33 mouse cellular contexts compared by ENCODE assay signal in the genomic region with DNA sequence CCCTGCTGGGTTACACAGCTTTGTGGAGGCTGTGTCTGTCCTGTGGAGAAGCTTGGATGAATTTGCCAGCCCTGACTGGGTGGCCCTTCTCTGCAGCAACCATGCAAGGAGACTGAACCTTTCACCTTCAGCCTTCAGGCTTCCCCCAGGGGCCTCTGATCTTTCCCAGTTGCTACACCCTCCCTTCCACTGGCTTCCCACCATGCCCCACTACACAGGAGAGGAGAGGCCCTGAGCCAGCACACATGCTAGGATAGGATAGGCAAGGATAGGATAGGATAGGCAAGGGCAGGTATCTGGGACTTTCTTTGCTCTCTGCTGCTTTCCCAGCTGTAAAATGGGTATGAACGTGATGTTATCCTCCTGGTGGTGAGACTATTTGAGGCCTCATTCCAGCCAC.
"Had no signal": no experiment of that assay in that cellular context is flagged by ENCODE, and none has a peak within 500 bp of the region (broad histone marks: within the 10 kb centered on the region; RNA-seq: fewer than 3 reads in every experiment).

No protein-coding gene starts in this region.

- ATAC-seq: liver, embryonic 12.5 days; liver, postnatal 0 days; lung, postnatal 0 days; midbrain, embryonic 13.5 days; midbrain, embryonic 15.5 days; midbrain, embryonic 16.5 days had no signal

- DNase-seq: left cerebral cortex, postnatal 4 days; liver; liver, embryonic 13.5 days; liver, postnatal 0 days; lung, adult 18-20 months; lung, adult 2 months; lung, embryonic 14.5 days; lung, postnatal 10 days; lung, postnatal 14 days; lung, postnatal 36 days; lung, postnatal 4 days; midbrain, embryonic 14.5 days had no signal

- H3K4me3 ChIP-seq: limb, embryonic 10.5 days; limb, embryonic 12.5 days; limb, embryonic 13.5 days; limb, embryonic 15.5 days; liver, embryonic 12.5 days; liver, embryonic 13.5 days; liver, embryonic 15.5 days; lung, embryonic 15.5 days; megakaryocyte, embryonic 14.5 days; midbrain, embryonic 10.5 days; midbrain, embryonic 12.5 days; midbrain, embryonic 13.5 days; midbrain, embryonic 15.5 days; myocyte; neural tube, embryonic 12.5 days; neural tube, embryonic 13.5 days had no signal

- H3K27ac ChIP-seq: limb, embryonic 10.5 days; limb, embryonic 12.5 days; limb, embryonic 13.5 days; limb, embryonic 15.5 days; liver, embryonic 12.5 days; liver, embryonic 13.5 days; liver, embryonic 14.5 days; liver, embryonic 15.5 days; lung, embryonic 15.5 days; macrophage; midbrain, embryonic 10.5 days; midbrain, embryonic 12.5 days; midbrain, embryonic 13.5 days; midbrain, embryonic 15.5 days; neural tube, embryonic 12.5 days; neural tube, embryonic 13.5 days had no signal

- H3K4me2 ChIP-seq: limb, embryonic 12.5 days; limb, embryonic 13.5 days; limb, embryonic 15.5 days; liver, embryonic 11.5 days; liver, embryonic 12.5 days; liver, embryonic 13.5 days; liver, embryonic 15.5 days; lung, embryonic 14.5 days; lung, embryonic 15.5 days; midbrain, embryonic 11.5 days; midbrain, embryonic 12.5 days; midbrain, embryonic 13.5 days; midbrain, embryonic 15.5 days; neural tube, embryonic 12.5 days; neural tube, embryonic 13.5 days had no signal

- H3K9me3 ChIP-seq: limb, embryonic 10.5 days; limb, embryonic 12.5 days; limb, embryonic 13.5 days; limb, embryonic 15.5 days; liver, embryonic 12.5 days; liver, embryonic 13.5 days; liver, embryonic 15.5 days; lung, embryonic 15.5 days; midbrain, embryonic 10.5 days; midbrain, embryonic 12.5 days; midbrain, embryonic 13.5 days; midbrain, embryonic 15.5 days; neural tube, embryonic 12.5 days; neural tube, embryonic 13.5 days had no signal

- H3K9ac ChIP-seq: limb, embryonic 12.5 days; limb, embryonic 13.5 days; limb, embryonic 15.5 days; liver, embryonic 12.5 days; liver, embryonic 13.5 days; liver, embryonic 14.5 days; liver, embryonic 15.5 days; liver, postnatal 0 days; lung, embryonic 14.5 days; lung, embryonic 15.5 days; midbrain, embryonic 12.5 days; midbrain, embryonic 13.5 days; midbrain, embryonic 15.5 days; neural tube, embryonic 12.5 days; neural tube, embryonic 13.5 days had no signal

- H3K4me1 ChIP-seq: liver, embryonic 12.5 days; liver, embryonic 13.5 days; liver, embryonic 15.5 days; lung, embryonic 15.5 days; midbrain, embryonic 15.5 days had no signal

- H3K27me3 ChIP-seq: limb, embryonic 15.5 days; liver, embryonic 12.5 days; liver, embryonic 13.5 days; liver, embryonic 15.5 days; lung, embryonic 15.5 days; midbrain, embryonic 12.5 days; midbrain, embryonic 13.5 days; midbrain, embryonic 15.5 days; neural tube, embryonic 12.5 days; neural tube, embryonic 13.5 days had no signal

- H3K36me3 ChIP-seq: limb, embryonic 10.5 days; limb, embryonic 12.5 days; limb, embryonic 13.5 days; limb, embryonic 15.5 days; liver, embryonic 12.5 days; liver, embryonic 13.5 days; liver, embryonic 15.5 days; lung, embryonic 15.5 days; midbrain, embryonic 10.5 days; midbrain, embryonic 12.5 days; midbrain, embryonic 13.5 days; midbrain, embryonic 15.5 days; neural tube, embryonic 12.5 days; neural tube, embryonic 13.5 days had no signal
